Mouse (Mus musculus) intestine, postnatal 0 days (tissue): ENCODE data around the gene Tmem151b. TPM values are rescaled to one million over a fixed set of nuclear protein-coding genes. Genes with fewer than 3 reads are reported as not detected.

Experiments used
- ATAC-seq: fragments of 200-750 bp; cut with Nextera tagmentation; 2 replicates; pipeline ENCODE4 v1.8.0; 2017; ENCODE audit warnings: mild to moderate bottlenecking, moderate TSS enrichment, moderate library complexity
- H3K27ac ChIP-seq: fragments of 300-500 bp; sonication (generic); 2 replicates; pipeline ENCODE4 v1.5.1; 2014; ENCODE audit warnings: mild to moderate bottlenecking, low read depth, low read length, moderate library complexity
- H3K27me3 ChIP-seq: fragments of 300-500 bp; sonication (generic); replicated peaks from 2 replicates; pipeline ENCODE4 v1.6.1; 2014; ENCODE audit warnings: low read length, mixed read lengths; ENCODE audit not compliant: control insufficient read depth, insufficient read depth
- H3K36me3 ChIP-seq: fragments of 300-500 bp; sonication (generic); 2 replicates; pipeline ENCODE4 v1.6.1; 2014; ENCODE audit warnings: mild to moderate bottlenecking, moderate library complexity; ENCODE audit not compliant: control insufficient read depth, insufficient read depth
- H3K4me1 ChIP-seq: fragments of 300-500 bp; sonication (generic); replicated peaks from 2 replicates; pipeline ENCODE4 v1.6.1; 2014; ENCODE audit warnings: antibody characterized with exemption, low read length, mixed read lengths; ENCODE audit not compliant: control insufficient read depth, insufficient read depth
- H3K4me2 ChIP-seq: fragments of 300-500 bp; sonication (generic); replicated peaks from 2 replicates; pipeline ENCODE4 v1.6.1; 2014; ENCODE audit warnings: low read depth, mild to moderate bottlenecking, moderate library complexity
- H3K4me3 ChIP-seq: fragments of 300-500 bp; sonication (generic); 2 replicates; pipeline ENCODE4 v1.5.1; 2014; ENCODE audit warnings: low read depth, low read length
- H3K9ac ChIP-seq: fragments of 300-500 bp; sonication (generic); 2 replicates; pipeline ENCODE4 v1.6.1; 2014; ENCODE audit warnings: mild to moderate bottlenecking, low read depth, low read length
- H3K9me3 ChIP-seq: fragments of 300-500 bp; sonication (generic); 2 replicates; pipeline ENCODE4 v1.6.1; 2016; ENCODE audit warnings: mixed run types; ENCODE audit not compliant: control insufficient read depth
- CTCF ChIP-seq: sonication (generic); IDR thresholded peaks from 2 replicates; pipeline ENCODE4 v1.5.1; 2016; ENCODE audit warnings: low read depth, mild to moderate bottlenecking, control low read depth, antibody characterized with exemption, moderate library complexity
- WGBS: fragments of 180-500 bp; shearing (Covaris S2); extraction: QIAGEN DNeasy Blood & Tissue Kit; methylation state at CpG from one replicate; pipeline ENCODE4 v1.1.7; 2014; 5-methylcytosine and 5-hydroxymethylcytosine counted together
- polyA plus RNA-seq: library from polyadenylated mRNA; unstranded; fragments of >200 nt; fragmentation: Nextera tagmentation; extraction: Ambion mirVana; gene quantifications from 2 replicates; pipeline ENCODE4 v1.2.1, GENCODE M21; 2015

Gene Tmem151b
- polyA plus RNA-seq, 1 experiment from 2014 or later = 0.68 TPM

- WGBS = 57% methylated on average over 18 of the region's 18 CpGs
- Histone ChIP-seq H3K4me3 (no peak overlapping the region), H3K27me3 (no peaks in the 10 kb centered on the region), H3K9ac (no peak overlapping the region), H3K27ac (no peak overlapping the region), H3K36me3 (peaks cover 52% of the 10 kb centered on the region), H3K9me3 (no peaks in the 10 kb centered on the region), H3K4me2 (no peak overlapping the region), H3K4me1 (0 out of 2 replicates have a peak, but pooled peaks cover 1% of the 10 kb centered on the region)
- ATAC-seq = no peak
- TF ChIP-seq CTCF = no peak
Measured at GRCm38 (mm10) chr17:45566360-45567161, 17.1 kb upstream of the Tmem151b start.

- Histone ChIP-seq H3K4me2 (no peak overlapping the region), H3K36me3 (peaks cover 47% of the 10 kb centered on the region), H3K4me3 (no peak overlapping the region), H3K4me1 (no peaks in the 10 kb centered on the region), H3K27ac (no peak overlapping the region), H3K9ac (no peak overlapping the region), H3K27me3 (no peaks in the 10 kb centered on the region), H3K9me3 (no peaks in the 10 kb centered on the region)
- TF ChIP-seq CTCF = no peak
- 72% methylated on average over 1 of the region's 1 CpGs for WGBS
- ATAC-seq = no peak
Measured at GRCm38 (mm10) chr17:45566031-45566359, 16.5 kb upstream of the Tmem151b start.

- Histone ChIP-seq H3K4me2 (peak overlapping the region; percentile 89), H3K9ac (no peak overlapping the region; the same call in 1 of the 2 replicates), H3K36me3 (peaks cover 43% of the 10 kb centered on the region), H3K9me3 (no peaks in the 10 kb centered on the region), H3K27ac (peak overlapping the region; percentile 74; the same call in 1 of the 2 replicates), H3K4me3 (peak overlapping the region; percentile 73; the same call in 1 of the 2 replicates), H3K27me3 (no peaks in the 10 kb centered on the region), H3K4me1 (no peaks in the 10 kb centered on the region)
- ATAC-seq = no peak
- TF ChIP-seq CTCF = no peak
- WGBS = 87% methylated on average over 11 of the region's 11 CpGs
Measured at GRCm38 (mm10) chr17:45565103-45565502, 15.6 kb upstream of the Tmem151b start.

GRCm38 (mm10) chr17:45564531-45565084, 15.1 kb upstream of the Tmem151b start:
- Histone ChIP-seq H3K9ac (peak overlapping the region; percentile 70), H3K36me3 (peaks cover 39% of the 10 kb centered on the region), H3K4me2 (peak overlapping the region; percentile 89), H3K4me3 (peak overlapping the region; percentile 73), H3K27me3 (no peaks in the 10 kb centered on the region), H3K27ac (peak overlapping the region; percentile 74), H3K4me1 (no peaks in the 10 kb centered on the region), H3K9me3 (no peaks in the 10 kb centered on the region)
- ATAC-seq = peak; percentile 18; the same call in 1 of the 2 replicates
- 0 out of 2 replicates have a peak, but pooled peaks have one; percentile 11 for TF ChIP-seq CTCF
- WGBS = 5% methylated on average over 18 of the region's 18 CpGs

GRCm38 (mm10) chr17:45563655-45564530, 14.4 kb upstream of the Tmem151b start, which contains the start of gene Slc35b2:
Gene Slc35b2, plus strand, starts transcription at chr17:45563874.
- ATAC-seq = peak; percentile 83
- H3K4me1 ChIP-seq = no peaks in the 10 kb centered on the region
- TF ChIP-seq CTCF = peak; percentile 96
- H3K4me3 ChIP-seq = peak within 1 kb of the TSS; percentile 73
- under 1% methylated on average over 49 of the region's 61 CpGs for WGBS
- peak within 1 kb of the TSS; percentile 74 for H3K27ac ChIP-seq
- peak within 1 kb of the TSS; percentile 70 for H3K9ac ChIP-seq
- H3K36me3 ChIP-seq = peaks cover 32% of the 10 kb centered on the region
- no peaks in the 10 kb centered on the region for H3K9me3 ChIP-seq
- H3K4me2 ChIP-seq = peak within 1 kb of the TSS; percentile 89
- H3K27me3 ChIP-seq = no peaks in the 10 kb centered on the region

GRCm38 (mm10) chr17:45563216-45563615, 13.7 kb upstream of the Tmem151b start:
- Histone ChIP-seq H3K9ac (no peak overlapping the region), H3K9me3 (no peaks in the 10 kb centered on the region), H3K4me2 (no peak overlapping the region), H3K36me3 (peaks cover 29% of the 10 kb centered on the region), H3K4me3 (no peak overlapping the region), H3K27me3 (no peaks in the 10 kb centered on the region), H3K27ac (no peak overlapping the region), H3K4me1 (no peaks in the 10 kb centered on the region)
- TF ChIP-seq CTCF = no peak
- WGBS = 71% methylated on average over 12 of the region's 12 CpGs
- no peak for ATAC-seq
